In genomic region chr10:61646557-61646956, GRCm38 (mm10) we compare ENCODE assay signal across 27 mouse cellular contexts. TPM values are rescaled to one million over a fixed set of nuclear protein-coding genes. Genes with fewer than 3 reads are reported as not detected.
DNase-seq lines count a peak whose midpoint lies in the region; ATAC-seq and TF ChIP-seq lines count a peak whose summit lies in the region.
"Had no signal": no experiment of that assay in that cellular context is flagged by ENCODE, and none has a peak within 500 bp of the region (broad histone marks: within the 10 kb centered on the region; RNA-seq: fewer than 3 reads in every experiment).

No protein-coding gene starts in this region.

- H3K36me3 ChIP-seq in liver, embryonic 16.5 days (ENCODE audit: control insufficient read depth, insufficient read depth) = no peaks in the 10 kb centered on the region
- no peaks in the 10 kb centered on the region for H3K36me3 ChIP-seq in intestine, embryonic 15.5 days
- no peaks in the 10 kb centered on the region; the same call in 1 of the 2 replicates for H3K36me3 ChIP-seq in liver, postnatal 0 days (replicated peaks; ENCODE audit: insufficient read depth, low read length)
- no peaks in the 10 kb centered on the region for H3K36me3 ChIP-seq in stomach, postnatal 0 days (ENCODE audit: control insufficient read depth, insufficient read depth, low read length)
- H3K36me3 ChIP-seq: hindbrain, embryonic 12.5 days; hindbrain, embryonic 15.5 days had no signal

- 53% methylated on average over 7 of the region's 7 CpGs for WGBS in liver, embryonic 16.5 days (ENCODE audit: insufficient replicate concordance)
- 39% methylated on average over 7 of the region's 7 CpGs for WGBS in intestine, embryonic 15.5 days
- 58% methylated on average over 7 of the region's 7 CpGs for whole genome bisulfite sequencing in liver, postnatal 0 days (ENCODE audit: insufficient replicate concordance)
- WGBS in stomach, postnatal 0 days = 52% methylated on average over 7 of the region's 7 CpGs

- no peak; the same call in 1 of the 2 replicates for ATAC-seq in liver, embryonic 16.5 days (ENCODE audit: low read depth)
- peak; percentile 75 for ATAC-seq in intestine, embryonic 15.5 days
- peak; percentile 71 for ATAC-seq in liver, postnatal 0 days
- ATAC-seq in stomach, postnatal 0 days (ENCODE audit: low FRiP score, low TSS enrichment) = peak; percentile 71
- ATAC-seq: activated CD4-positive, CD25-positive, alpha-beta regulatory T cell, adult 4 months; CD4-positive, CD25-positive, alpha-beta regulatory T cell, adult 4 months; forebrain, embryonic 14.5 days; forebrain, postnatal 0 days had no signal

- DNase-seq in liver = no peak
- peak; percentile 59 for DNase-seq in liver, postnatal 0 days
- DNase-seq in stomach, postnatal 0 days (ENCODE audit: low spot score) = peak; percentile 68
- no peak for DNase-seq in heart, adult 8-10 months (ENCODE audit: low spot score)
- DNase-seq in cerebellum, postnatal 14 days = no peak
- DNase-seq in neural tube, embryonic 10.5 days (ENCODE audit: extremely low spot score, low spot score) = no peak
- DNase-seq: adrenal gland, adult 8-10 months; adrenal gland, postnatal 25 days; cerebellum, adult 11-12 months; cerebellum, adult 8-10 months; cerebellum, postnatal 10 days; forebrain, postnatal 0 days; gastrocnemius, adult 2 months; gastrocnemius, postnatal 14 days; heart, adult 2 months had no signal

- H3K27me3 ChIP-seq in liver, embryonic 16.5 days (ENCODE audit: control insufficient read depth, insufficient read depth, low read depth, low read length) = no peaks in the 10 kb centered on the region
- H3K27me3 ChIP-seq in intestine, embryonic 15.5 days (replicated peaks) = no peaks in the 10 kb centered on the region
- H3K27me3 ChIP-seq in liver, postnatal 0 days (ENCODE audit: insufficient read depth, low read length) = no peaks in the 10 kb centered on the region
- H3K27me3 ChIP-seq in stomach, postnatal 0 days (ENCODE audit: control insufficient read depth, insufficient read depth, low read length) = no peaks in the 10 kb centered on the region
- H3K27me3 ChIP-seq: hindbrain, embryonic 12.5 days; hindbrain, embryonic 15.5 days had no signal

- peak overlapping the region; percentile 71 for H3K27ac ChIP-seq in liver, embryonic 16.5 days (ENCODE audit: low read length)
- peak overlapping the region; percentile 68 for H3K27ac ChIP-seq in intestine, embryonic 15.5 days
- H3K27ac ChIP-seq in liver, postnatal 0 days (ENCODE audit: low read depth) = peak overlapping the region; percentile 91
- H3K27ac ChIP-seq in stomach, postnatal 0 days (replicated peaks) = no peak overlapping the region
- H3K27ac ChIP-seq: forebrain, embryonic 10.5 days; gastrocnemius, adult 2 months; heart, adult 2 months; hindbrain, embryonic 12.5 days; hindbrain, embryonic 15.5 days had no signal

- no peak overlapping the region for H3K4me3 ChIP-seq in liver, embryonic 16.5 days (ENCODE audit: low read depth, low read length)
- H3K4me3 ChIP-seq in intestine, embryonic 15.5 days (replicated peaks) = no peak overlapping the region; the same call in 1 of the 2 replicates
- H3K4me3 ChIP-seq in liver, postnatal 0 days (ENCODE audit: low read depth, low read length) = no peak overlapping the region
- no peak overlapping the region for H3K4me3 ChIP-seq in stomach, postnatal 0 days (ENCODE audit: low read depth, low read length)
- H3K4me3 ChIP-seq: forebrain, embryonic 10.5 days; gastrocnemius, adult 2 months; heart, adult 2 months; hindbrain, embryonic 12.5 days; hindbrain, embryonic 15.5 days had no signal

- TF ChIP-seq CTCF in liver, postnatal 0 days (IDR thresholded peaks at IDR 0.05; ENCODE audit: low read depth) = no peak
- TF ChIP-seq CTCF in stomach, postnatal 0 days (IDR thresholded peaks at IDR 0.05; ENCODE audit: low read depth) = no peak

- H3K4me2 ChIP-seq in liver, embryonic 16.5 days (ENCODE audit: low read depth, low read length) = no peak overlapping the region
- H3K4me2 ChIP-seq in intestine, embryonic 15.5 days (replicated peaks) = peak overlapping the region; percentile 40
- H3K4me2 ChIP-seq in liver, postnatal 0 days (ENCODE audit: low read depth, low read length) = no peak overlapping the region
- no peak overlapping the region for H3K4me2 ChIP-seq in stomach, postnatal 0 days (replicated peaks; ENCODE audit: low read depth)
- H3K4me2 ChIP-seq: heart, embryonic 11.5 days; hindbrain, embryonic 12.5 days; hindbrain, embryonic 15.5 days had no signal

- H3K9ac ChIP-seq in liver, embryonic 16.5 days (ENCODE audit: low read depth, low read length) = no peak overlapping the region
- no peak overlapping the region for H3K9ac ChIP-seq in intestine, embryonic 15.5 days
- no peak overlapping the region for H3K9ac ChIP-seq in liver, postnatal 0 days (replicated peaks)
- no peak overlapping the region for H3K9ac ChIP-seq in stomach, postnatal 0 days (ENCODE audit: low read length)
- H3K9ac ChIP-seq: forebrain, postnatal 0 days; hindbrain, embryonic 12.5 days; hindbrain, embryonic 15.5 days had no signal

- 0 out of 2 replicates have a peak, but pooled peaks have one; percentile 33 for TF ChIP-seq EP300 in liver, postnatal 0 days (IDR thresholded peaks at IDR 0.05; ENCODE audit: low read depth)
- TF ChIP-seq EP300 in stomach, postnatal 0 days (optimal IDR thresholded peaks at IDR 0.05) = no peak

- H3K4me1 ChIP-seq in liver, embryonic 16.5 days (ENCODE audit: control insufficient read depth, low read depth, low read length) = peaks cover 19% of the 10 kb centered on the region
- peaks cover 7% of the 10 kb centered on the region for H3K4me1 ChIP-seq in intestine, embryonic 15.5 days (replicated peaks)
- H3K4me1 ChIP-seq in liver, postnatal 0 days (ENCODE audit: insufficient read depth) = peaks cover 17% of the 10 kb centered on the region
- H3K4me1 ChIP-seq in stomach, postnatal 0 days (replicated peaks; ENCODE audit: control insufficient read depth, insufficient read depth) = 0 out of 2 replicates have a peak, but pooled peaks cover 3% of the 10 kb centered on the region

- H3K9me3 ChIP-seq in liver, embryonic 16.5 days (replicated peaks; ENCODE audit: control insufficient read depth, low read length) = no peaks in the 10 kb centered on the region
- no peaks in the 10 kb centered on the region for H3K9me3 ChIP-seq in intestine, embryonic 15.5 days
- H3K9me3 ChIP-seq in liver, postnatal 0 days (ENCODE audit: low read length) = no peaks in the 10 kb centered on the region
- no peaks in the 10 kb centered on the region for H3K9me3 ChIP-seq in stomach, postnatal 0 days (ENCODE audit: control insufficient read depth, low read length)
- H3K9me3 ChIP-seq: forebrain, embryonic 10.5 days; hindbrain, embryonic 12.5 days; hindbrain, embryonic 15.5 days had no signal

RNA-seq across cellular contexts. Expression of gene Ppa1, which starts 1.8 kb away (rescaled TPM):
- 84.5 and 88.1 TPM in 2 replicates for polyA plus RNA-seq in liver, embryonic 16.5 days (2015; fragmentation: Nextera tagmentation; extraction: Ambion mirVana)
- polyA plus RNA-seq in intestine, embryonic 15.5 days (2015; fragmentation: Nextera tagmentation; extraction: Ambion mirVana) = 232 and 235 TPM in 2 replicates
- 161 and 191 TPM in 2 replicates for polyA plus RNA-seq in liver, postnatal 0 days (2015; fragmentation: Nextera tagmentation; extraction: Ambion mirVana)
- polyA plus RNA-seq in stomach, postnatal 0 days (2015; fragmentation: Nextera tagmentation; extraction: Ambion mirVana) = 117 and 124 TPM in 2 replicates
- total RNA-seq in heart, adult 8-10 months (2022) = 10 to 100 TPM; 71.2 to 81.2 (median 74.4) TPM

RNA-seq across cellular contexts. Expression of gene Sar1a, which starts 33.5 kb away (rescaled TPM):
- 66.6 and 67.0 TPM in 2 replicates for polyA plus RNA-seq in liver, embryonic 16.5 days (2015; fragmentation: Nextera tagmentation; extraction: Ambion mirVana)
- 184 and 192 TPM in 2 replicates for polyA plus RNA-seq in intestine, embryonic 15.5 days (2015; fragmentation: Nextera tagmentation; extraction: Ambion mirVana)
- polyA plus RNA-seq in liver, postnatal 0 days (2015; fragmentation: Nextera tagmentation; extraction: Ambion mirVana) = 60.7 and 62.1 TPM in 2 replicates
- polyA plus RNA-seq in stomach, postnatal 0 days (2015; fragmentation: Nextera tagmentation; extraction: Ambion mirVana) = 135 and 146 TPM in 2 replicates
- 100 to 1,000 TPM; 159 to 182 (median 170) TPM for total RNA-seq in heart, adult 8-10 months (2022)

RNA-seq across cellular contexts. Expression of gene Tysnd1, which starts 48.8 kb away (rescaled TPM):
- polyA plus RNA-seq in liver, embryonic 16.5 days (2015; fragmentation: Nextera tagmentation; extraction: Ambion mirVana) = 10.7 and 12.8 TPM in 2 replicates
- polyA plus RNA-seq in intestine, embryonic 15.5 days (2015; fragmentation: Nextera tagmentation; extraction: Ambion mirVana) = 35.4 and 38.0 TPM in 2 replicates
- polyA plus RNA-seq in liver, postnatal 0 days (2015; fragmentation: Nextera tagmentation; extraction: Ambion mirVana) = 22.8 and 24.2 TPM in 2 replicates
- 18.5 and 20.9 TPM in 2 replicates for polyA plus RNA-seq in stomach, postnatal 0 days (2015; fragmentation: Nextera tagmentation; extraction: Ambion mirVana)
- total RNA-seq in heart, adult 8-10 months (2022) = 10 to 100 TPM; 21.8 to 24.1 (median 23.6) TPM

RNA-seq across cellular contexts. Expression of gene Npffr1, which starts 51.3 kb away (rescaled TPM):
- polyA plus RNA-seq in liver, embryonic 16.5 days (2015; fragmentation: Nextera tagmentation; extraction: Ambion mirVana) = not detected in 2 replicates
- polyA plus RNA-seq in intestine, embryonic 15.5 days (2015; fragmentation: Nextera tagmentation; extraction: Ambion mirVana) = 0.06 and 0.16 TPM in 2 replicates
- not detected in 2 replicates for polyA plus RNA-seq in liver, postnatal 0 days (2015; fragmentation: Nextera tagmentation; extraction: Ambion mirVana)
- polyA plus RNA-seq in stomach, postnatal 0 days (2015; fragmentation: Nextera tagmentation; extraction: Ambion mirVana) = 0.07 and 0.08 TPM in 2 replicates
- under 1 TPM in 2 of 4 experiments, not detected in 2; 0.08 to 0.13 TPM for total RNA-seq in heart, adult 8-10 months (2022)
- total RNA-seq: heart, postnatal 25 days; hematopoietic stem cell, adult 5-6 weeks had no signal
- polyA plus RNA-seq: activated CD4-positive, CD25-positive, alpha-beta regulatory T cell, adult 4 months; C2C12; CD4-positive, CD25-positive, alpha-beta regulatory T cell, adult 4 months had no signal

Comparison
In these comparisons a context has a peak if more than half of its experiments do, and no peak if none do; other contexts are left out.
1. DNase-seq: peak in liver, postnatal 0 days (single experiment) and stomach, postnatal 0 days (single experiment); none in liver (single experiment), heart, adult 8-10 months (single experiment), cerebellum, postnatal 14 days (0 of 2) and neural tube, embryonic 10.5 days (single experiment).